Mouse (Mus musculus): ENCODE measurements at regions not wholly inside any gene's neighbourhood (a gene's known extent, or its start where the extent isn't known, plus 50 kb on each side); places are given as distances from the start of the nearest gene placed in this dataset.

DNA sequence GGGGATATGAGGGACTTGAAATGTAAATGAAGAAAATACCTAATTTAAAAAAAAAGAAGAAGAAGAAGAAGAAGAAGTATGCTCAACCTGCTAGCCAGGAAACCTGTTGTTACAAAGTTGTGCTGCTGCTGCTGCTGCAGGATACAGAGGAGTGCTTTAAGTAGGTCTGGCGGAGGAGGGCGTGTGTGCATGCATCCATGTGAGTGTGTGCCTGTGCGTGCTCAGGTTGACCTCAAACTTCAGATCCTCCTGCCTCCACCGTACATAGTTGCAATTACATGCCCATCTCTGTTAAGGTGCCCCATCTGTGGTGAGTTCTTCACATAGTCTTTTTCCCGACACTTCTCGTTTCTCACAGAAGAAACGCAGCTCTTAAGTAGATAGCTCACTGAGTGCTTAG is 2513.4 kb upstream of the 5930422O12Rik start:
- no peak overlapping the region for H3K4me3 ChIP-seq (ENCODE audit: insufficient read depth in 1 of 2, low read depth in 1 of 2, low read length in 2 of 2, poor library complexity in 1 of 2, severe bottlenecking in 1 of 2)
- H3K9ac ChIP-seq (ENCODE audit: insufficient read depth, low read depth, low read length, poor library complexity, severe bottlenecking), result no peak overlapping the region
- TF ChIP-seq ZC3H11A (IDR thresholded peaks at IDR 0.05; ENCODE audit: borderline replicate concordance, low read depth, low read length), result no peak
- no peak for TF ChIP-seq HCFC1 (IDR thresholded peaks at IDR 0.05; ENCODE audit: borderline replicate concordance, insufficient read depth, low read length)
- TF ChIP-seq MAFK (IDR thresholded peaks at IDR 0.05; ENCODE audit: insufficient read depth, low read depth, low read length), result no peak
- no peak for TF ChIP-seq CHD2 (IDR thresholded peaks at IDR 0.05; ENCODE audit: low read depth, low read length)
- no peak for TF ChIP-seq ZNF384 (IDR thresholded peaks at IDR 0.05; ENCODE audit: low read depth, low read length)
- no peak overlapping the region for H3K27ac ChIP-seq (ENCODE audit: insufficient read depth, low read depth, low read length, poor library complexity, severe bottlenecking)
- in situ Hi-C loops (cut with MboI; ENCODE audit: low sequenced_read_pairs in 2 of 2, unreplicated experiment in 2 of 2), result no loop called here
- DNase-seq (ENCODE audit: low read depth, low spot score), result no peak
- H3K36me3 ChIP-seq (ENCODE audit: control insufficient read depth, insufficient read depth, low read length, poor library complexity, severe bottlenecking), result no peaks in the 10 kb centered on the region
- no peaks in the 10 kb centered on the region for H3K9me3 ChIP-seq (ENCODE audit: control insufficient read depth, insufficient read depth, low read depth, low read length)
- H3K4me1 ChIP-seq (ENCODE audit: control insufficient read depth in 2 of 2, insufficient read depth in 2 of 2, low read length in 2 of 2, poor library complexity in 1 of 2), result peaks cover 0 to 12% of the 10 kb centered on the region in 2 experiments; a peak in 2 of 4 replicates

DNA sequence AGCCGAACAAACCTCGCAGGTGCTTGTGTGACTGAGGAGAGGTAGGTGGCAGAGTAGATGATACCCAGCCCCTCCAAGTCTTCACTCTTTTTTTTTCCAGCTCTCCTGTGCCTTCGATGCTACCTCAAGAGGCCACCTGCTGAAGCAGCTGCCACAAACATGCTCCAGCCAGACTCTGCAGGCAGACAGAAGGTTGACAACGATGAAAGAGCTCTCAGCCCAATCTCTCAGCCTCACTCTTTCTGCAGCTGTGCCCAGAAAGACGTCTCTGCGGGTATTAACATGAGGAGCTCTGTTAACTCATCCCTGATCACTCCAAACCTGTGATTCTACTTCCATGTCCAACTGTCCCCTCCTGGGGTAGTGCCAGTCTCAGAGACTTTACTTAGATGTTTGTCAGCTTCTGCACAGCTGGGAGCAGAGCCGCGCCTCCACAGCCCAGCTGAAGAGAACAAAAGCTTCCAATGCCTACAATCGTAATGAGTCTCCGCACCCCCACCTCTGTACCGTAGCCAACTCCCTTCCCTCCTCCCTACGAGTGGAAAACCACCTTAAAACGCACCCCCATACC is 2512.8 kb upstream of the 5930422O12Rik start:
- Histone ChIP-seq H3K9me3 (ENCODE audit: control insufficient read depth, insufficient read depth, low read depth, low read length) (no peaks in the 10 kb centered on the region), H3K4me3 (ENCODE audit: insufficient read depth in 1 of 2, low read depth in 1 of 2, low read length in 2 of 2, poor library complexity in 1 of 2, severe bottlenecking in 1 of 2) (no peak overlapping the region), H3K4me1 (ENCODE audit: control insufficient read depth in 2 of 2, insufficient read depth in 2 of 2, low read length in 2 of 2, poor library complexity in 1 of 2) (peaks cover 0 to 12% of the 10 kb centered on the region in 2 experiments; a peak in 2 of 4 replicates), H3K9ac (ENCODE audit: insufficient read depth, low read depth, low read length, poor library complexity, severe bottlenecking) (no peak overlapping the region), H3K27ac (ENCODE audit: insufficient read depth, low read depth, low read length, poor library complexity, severe bottlenecking) (no peak overlapping the region), H3K36me3 (ENCODE audit: control insufficient read depth, insufficient read depth, low read length, poor library complexity, severe bottlenecking) (no peaks in the 10 kb centered on the region)
- DNase-seq (ENCODE audit: low read depth, low spot score), result no peak
- in situ Hi-C loops (cut with MboI; ENCODE audit: low sequenced_read_pairs in 2 of 2, unreplicated experiment in 2 of 2), result no loop called here
- no peak for TF ChIP-seq HCFC1 (IDR thresholded peaks at IDR 0.05; ENCODE audit: borderline replicate concordance, insufficient read depth, low read length)
- TF ChIP-seq CHD2 (IDR thresholded peaks at IDR 0.05; ENCODE audit: low read depth, low read length), result no peak
- TF ChIP-seq ZNF384 (IDR thresholded peaks at IDR 0.05; ENCODE audit: low read depth, low read length), result no peak
- no peak for TF ChIP-seq ZC3H11A (IDR thresholded peaks at IDR 0.05; ENCODE audit: borderline replicate concordance, low read depth, low read length)
- no peak for TF ChIP-seq MAFK (IDR thresholded peaks at IDR 0.05; ENCODE audit: insufficient read depth, low read depth, low read length)

DNA sequence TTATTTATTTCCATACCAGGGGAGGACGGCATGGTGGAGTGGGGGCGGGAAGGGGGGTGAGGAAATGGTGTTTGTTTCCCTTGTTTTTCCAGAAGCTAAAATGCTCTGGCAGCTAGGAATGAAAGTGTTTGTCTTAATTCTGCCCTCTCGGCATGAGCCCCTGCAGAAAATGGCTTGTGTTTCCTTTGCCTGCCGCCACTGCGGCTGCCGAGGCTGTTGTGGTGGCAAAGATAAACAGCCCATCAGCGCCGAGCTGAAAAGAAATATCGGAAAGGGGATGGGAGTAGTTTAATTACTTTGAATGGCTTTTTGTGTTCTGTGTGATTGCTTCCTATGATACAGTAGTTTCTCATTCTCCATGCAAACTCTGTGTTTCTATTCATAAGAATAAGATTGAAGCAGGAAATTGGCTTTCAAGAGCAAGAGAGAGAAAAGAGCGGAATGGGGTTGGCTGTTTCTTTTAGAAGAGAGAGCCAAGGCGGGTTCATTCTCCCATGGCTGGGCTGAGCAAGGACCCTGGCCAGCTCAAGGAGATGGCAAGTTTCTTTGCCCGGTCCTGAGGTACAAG is 2512.2 kb upstream of the 5930422O12Rik start:
- no peak for DNase-seq (ENCODE audit: low read depth, low spot score)
- Histone ChIP-seq H3K4me1 (ENCODE audit: control insufficient read depth in 2 of 2, insufficient read depth in 2 of 2, low read length in 2 of 2, poor library complexity in 1 of 2) (peaks cover 0 to 12% of the 10 kb centered on the region in 2 experiments; a peak in 2 of 4 replicates), H3K4me3 (ENCODE audit: insufficient read depth in 1 of 2, low read depth in 1 of 2, low read length in 2 of 2, poor library complexity in 1 of 2, severe bottlenecking in 1 of 2) (no peak overlapping the region), H3K9ac (ENCODE audit: insufficient read depth, low read depth, low read length, poor library complexity, severe bottlenecking) (no peak overlapping the region), H3K36me3 (ENCODE audit: control insufficient read depth, insufficient read depth, low read length, poor library complexity, severe bottlenecking) (no peaks in the 10 kb centered on the region), H3K27ac (ENCODE audit: insufficient read depth, low read depth, low read length, poor library complexity, severe bottlenecking) (no peak overlapping the region), H3K9me3 (ENCODE audit: control insufficient read depth, insufficient read depth, low read depth, low read length) (no peaks in the 10 kb centered on the region)
- no peak for TF ChIP-seq HCFC1 (IDR thresholded peaks at IDR 0.05; ENCODE audit: borderline replicate concordance, insufficient read depth, low read length)
- no peak for TF ChIP-seq ZC3H11A (IDR thresholded peaks at IDR 0.05; ENCODE audit: borderline replicate concordance, low read depth, low read length)
- TF ChIP-seq CHD2 (IDR thresholded peaks at IDR 0.05; ENCODE audit: low read depth, low read length), result no peak
- no peak for TF ChIP-seq ZNF384 (IDR thresholded peaks at IDR 0.05; ENCODE audit: low read depth, low read length)
- TF ChIP-seq MAFK (IDR thresholded peaks at IDR 0.05; ENCODE audit: insufficient read depth, low read depth, low read length), result no peak
- in situ Hi-C loops (cut with MboI; ENCODE audit: low sequenced_read_pairs in 2 of 2, unreplicated experiment in 2 of 2), result no loop called here

DNA sequence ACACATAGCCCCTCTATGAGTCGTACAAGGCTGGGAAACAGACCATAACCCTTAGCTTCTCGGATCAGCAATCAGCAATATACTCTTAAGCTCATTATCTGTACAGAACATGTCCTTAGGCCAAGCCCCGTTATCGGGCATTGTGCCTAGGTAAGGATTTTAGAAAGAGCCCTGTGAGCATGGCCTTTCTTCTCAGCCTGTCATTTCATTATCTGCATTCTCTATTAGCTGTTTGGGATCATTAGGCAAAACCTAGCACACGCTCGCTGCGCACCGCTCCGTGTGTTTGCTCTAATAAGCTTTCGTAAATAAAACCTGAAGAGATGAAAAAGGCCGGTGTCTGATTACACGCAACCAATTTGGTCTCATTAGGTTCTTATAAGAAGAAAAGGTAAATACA is 2507.1 kb upstream of the 5930422O12Rik start:
- DNase-seq (ENCODE audit: low read depth, low spot score), result no peak
- TF ChIP-seq MAFK (IDR thresholded peaks at IDR 0.05; ENCODE audit: insufficient read depth, low read depth, low read length), result no peak
- TF ChIP-seq ZC3H11A (IDR thresholded peaks at IDR 0.05; ENCODE audit: borderline replicate concordance, low read depth, low read length), result no peak
- no peak for TF ChIP-seq HCFC1 (IDR thresholded peaks at IDR 0.05; ENCODE audit: borderline replicate concordance, insufficient read depth, low read length)
- no peak for TF ChIP-seq CHD2 (IDR thresholded peaks at IDR 0.05; ENCODE audit: low read depth, low read length)
- no peak for TF ChIP-seq ZNF384 (IDR thresholded peaks at IDR 0.05; ENCODE audit: low read depth, low read length)
- Histone ChIP-seq H3K9ac (ENCODE audit: insufficient read depth, low read depth, low read length, poor library complexity, severe bottlenecking) (no peak overlapping the region), H3K27ac (ENCODE audit: insufficient read depth, low read depth, low read length, poor library complexity, severe bottlenecking) (no peak overlapping the region), H3K4me1 (ENCODE audit: control insufficient read depth in 2 of 2, insufficient read depth in 2 of 2, low read length in 2 of 2, poor library complexity in 1 of 2) (no peaks in the 10 kb centered on the region; a peak in 1 of 4 replicates), H3K9me3 (ENCODE audit: control insufficient read depth, insufficient read depth, low read depth, low read length) (no peaks in the 10 kb centered on the region), H3K36me3 (ENCODE audit: control insufficient read depth, insufficient read depth, low read length, poor library complexity, severe bottlenecking) (no peaks in the 10 kb centered on the region), H3K4me3 (ENCODE audit: insufficient read depth in 1 of 2, low read depth in 1 of 2, low read length in 2 of 2, poor library complexity in 1 of 2, severe bottlenecking in 1 of 2) (no peak overlapping the region)
- in situ Hi-C loops (cut with MboI; ENCODE audit: low sequenced_read_pairs in 2 of 2, unreplicated experiment in 2 of 2), result no loop called here

Data from ES-E14 (cell line).